Mouse (Mus musculus) heart, embryonic 14.5 days (tissue): ENCODE data around the gene Pkd1l2. TPM values are rescaled to one million over a fixed set of nuclear protein-coding genes. Genes with fewer than 3 reads are reported as not detected.

Experiments used
- ATAC-seq: fragments of 200-750 bp; cut with Nextera tagmentation; 2 replicates; pipeline ENCODE4 v1.8.0; 2017; ENCODE audit warnings: low read depth, moderate TSS enrichment; ENCODE audit not compliant: insufficient number of reproducible peaks, insufficient read depth, low FRiP score
- H3K27ac ChIP-seq, 2 experiments: fragments of 200-500 bp in 1 of 2; fragments of 300-500 bp in 1 of 2; sonication (generic) in 1 of 2; replicated peaks in 1 of 2; 2 replicates each; pipeline ENCODE4 v1.5.1; 2012 to 2014; ENCODE audit warnings: low read depth in 2 of 2, low read length in 2 of 2, control low read depth in 1 of 2, mild to moderate bottlenecking in 1 of 2, mixed read lengths in 1 of 2; ENCODE audit not compliant: control insufficient read depth in 1 of 2, insufficient read depth in 1 of 2
- H3K27me3 ChIP-seq: fragments of 300-500 bp; sonication (generic); 2 replicates; pipeline ENCODE4 v1.6.1; 2014; ENCODE audit warnings: mild to moderate bottlenecking, low read length, control low read depth; ENCODE audit not compliant: control insufficient read depth, insufficient read depth
- H3K36me3 ChIP-seq: fragments of 300-500 bp; sonication (generic); 2 replicates; pipeline ENCODE4 v1.6.1; 2014; ENCODE audit warnings: mild to moderate bottlenecking, control low read depth, low read length, mixed read lengths; ENCODE audit not compliant: control insufficient read depth, insufficient read depth
- H3K4me1 ChIP-seq, 2 experiments: fragments of 200-500 bp in 1 of 2; fragments of 300-500 bp in 1 of 2; sonication (generic) in 1 of 2; 2 replicates each; pipeline ENCODE4 v1.6.1; 2012 to 2014; ENCODE audit warnings: low read length in 2 of 2, control low read depth in 1 of 2, mixed read lengths in 1 of 2; ENCODE audit not compliant: control insufficient read depth in 2 of 2, insufficient read depth in 2 of 2
- H3K4me2 ChIP-seq: fragments of 300-500 bp; sonication (generic); 2 replicates; pipeline ENCODE4 v1.6.1; 2014; ENCODE audit warnings: mild to moderate bottlenecking, low read length
- H3K4me3 ChIP-seq, 2 experiments: fragments of 200-500 bp in 1 of 2; fragments of 300-500 bp in 1 of 2; sonication (generic) in 1 of 2; 2 replicates each; pipeline ENCODE4 v1.5.1; 2012 to 2014; ENCODE audit warnings: low read length in 2 of 2, mild to moderate bottlenecking in 2 of 2, control low read depth in 1 of 2, low read depth in 1 of 2, moderate library complexity in 1 of 2; ENCODE audit not compliant: control insufficient read depth in 1 of 2, insufficient read depth in 1 of 2
- H3K9ac ChIP-seq: fragments of 300-500 bp; sonication (generic); 2 replicates; pipeline ENCODE4 v1.6.1; 2014; ENCODE audit warnings: mild to moderate bottlenecking, low read length
- H3K9me3 ChIP-seq: fragments of 300-500 bp; sonication (generic); 2 replicates; pipeline ENCODE4 v1.6.1; 2016; ENCODE audit warnings: low read length, control low read depth; ENCODE audit not compliant: control insufficient read depth
- WGBS: fragments of 180-500 bp; shearing (Covaris S2); extraction: QIAGEN DNeasy Blood & Tissue Kit; methylation state at CpG from one replicate; pipeline ENCODE4 v1.1.7; 2014; 5-methylcytosine and 5-hydroxymethylcytosine counted together
- polyA plus RNA-seq: library from polyadenylated mRNA; unstranded; fragments of >200 nt; fragmentation: Nextera tagmentation; extraction: Ambion mirVana; gene quantifications from 2 replicates; pipeline ENCODE4 v1.2.1, GENCODE M21; 2014

Gene Pkd1l2
- polyA plus RNA-seq, 1 experiment from 2014 or later = 0.14 TPM

- H3K36me3 ChIP-seq = no peaks in the 10 kb centered on the region
- no peak overlapping the region for H3K9ac ChIP-seq
- ATAC-seq = no peak
- no peak overlapping the region for H3K4me3 ChIP-seq
- WGBS = 67% methylated on average over 7 of the region's 7 CpGs
- H3K9me3 ChIP-seq = no peaks in the 10 kb centered on the region
- no peak overlapping the region for H3K4me2 ChIP-seq
- H3K27me3 ChIP-seq = no peaks in the 10 kb centered on the region
- H3K27ac ChIP-seq = no peak overlapping the region
- H3K4me1 ChIP-seq = peaks cover 8 to 10% of the 10 kb centered on the region in 2 experiments
Measured at GRCm38 (mm10) chr8:117116534-117116933, 34.3 kb upstream of the Pkd1l2 start.

GRCm38 (mm10) chr8:117115676-117116446, 33.6 kb upstream of the Pkd1l2 start:
- no peak overlapping the region for H3K27ac ChIP-seq
- H3K9me3 ChIP-seq = no peaks in the 10 kb centered on the region
- no peak overlapping the region for H3K4me3 ChIP-seq

GRCm38 (mm10) chr8:117115094-117115493, 32.8 kb upstream of the Pkd1l2 start:
- Histone ChIP-seq H3K27ac (no peak overlapping the region), H3K9me3 (no peaks in the 10 kb centered on the region), H3K36me3 (no peaks in the 10 kb centered on the region), H3K27me3 (no peaks in the 10 kb centered on the region), H3K9ac (no peak overlapping the region), H3K4me1 (peaks cover 7 to 10% of the 10 kb centered on the region in 2 experiments; a peak in 3 of 4 replicates), H3K4me2 (peak overlapping the region; percentile 39; the same call in 1 of the 2 replicates), H3K4me3 (no peak overlapping the region)
- no peak for ATAC-seq
- 38% methylated on average over 6 of the region's 6 CpGs for WGBS

More at GRCm38 (mm10) chr8:117115676-117116446, 33.6 kb upstream of the Pkd1l2 start:
- Histone ChIP-seq H3K4me2 (peak overlapping the region; percentile 39), H3K4me1 (peaks cover 7 to 10% of the 10 kb centered on the region in 2 experiments; a peak in 3 of 4 replicates), H3K27me3 (no peaks in the 10 kb centered on the region), H3K36me3 (no peaks in the 10 kb centered on the region), H3K9ac (no peak overlapping the region)
- 9% methylated on average over 13 of the region's 13 CpGs for WGBS
- ATAC-seq = 0 out of 2 replicates have a peak, but pooled peaks have one; percentile 18

GRCm38 (mm10) chr8:117112261-117112660, 30.0 kb upstream of the Pkd1l2 start:
- Histone ChIP-seq H3K36me3 (no peaks in the 10 kb centered on the region), H3K4me1 (peaks cover 7 to 10% of the 10 kb centered on the region in 2 experiments; a peak in 3 of 4 replicates), H3K9me3 (peaks cover 2% of the 10 kb centered on the region; the same call in 1 of the 2 replicates), H3K27me3 (no peaks in the 10 kb centered on the region), H3K4me2 (no peak overlapping the region), H3K9ac (no peak overlapping the region), H3K27ac (no peak overlapping the region), H3K4me3 (no peak overlapping the region)
- 65% methylated on average over 8 of the region's 8 CpGs for WGBS
- no peak for ATAC-seq

- H3K4me1 ChIP-seq = peaks cover 7 to 10% of the 10 kb centered on the region in 2 experiments; a peak in 3 of 4 replicates
- no peaks in the 10 kb centered on the region for H3K36me3 ChIP-seq
- H3K9ac ChIP-seq = no peak overlapping the region
- H3K4me3 ChIP-seq = no peak overlapping the region
- no peak overlapping the region for H3K27ac ChIP-seq
- no peak overlapping the region for H3K4me2 ChIP-seq
- no peak for ATAC-seq
- H3K27me3 ChIP-seq = no peaks in the 10 kb centered on the region
- WGBS = 70% methylated on average over 3 of the region's 3 CpGs
- peaks cover 2% of the 10 kb centered on the region; the same call in 1 of the 2 replicates for H3K9me3 ChIP-seq
Measured at GRCm38 (mm10) chr8:117111641-117112040, 29.4 kb upstream of the Pkd1l2 start.

- Histone ChIP-seq H3K36me3 (no peaks in the 10 kb centered on the region), H3K4me1 (no peaks in the 10 kb centered on the region), H3K4me2 (no peak overlapping the region), H3K9me3 (peaks cover 2% of the 10 kb centered on the region; the same call in 1 of the 2 replicates), H3K4me3 (no peak overlapping the region), H3K27ac (no peak overlapping the region), H3K9ac (no peak overlapping the region), H3K27me3 (no peaks in the 10 kb centered on the region)
- 47% methylated on average over 16 of the region's 16 CpGs for WGBS
- no peak for ATAC-seq
Measured at GRCm38 (mm10) chr8:117109801-117110390, 27.6 kb upstream of the Pkd1l2 start.

- H3K9ac ChIP-seq = no peak overlapping the region
- H3K4me3 ChIP-seq = no peak overlapping the region
- H3K4me2 ChIP-seq = no peak overlapping the region
- H3K36me3 ChIP-seq = no peaks in the 10 kb centered on the region
- no peaks in the 10 kb centered on the region for H3K4me1 ChIP-seq
- H3K27me3 ChIP-seq = no peaks in the 10 kb centered on the region
- peaks cover 2% of the 10 kb centered on the region; the same call in 1 of the 2 replicates for H3K9me3 ChIP-seq
- ATAC-seq = no peak
- whole genome bisulfite sequencing = 85% methylated on average over 19 of the region's 19 CpGs
- H3K27ac ChIP-seq = no peak overlapping the region
Measured at GRCm38 (mm10) chr8:117109018-117109711, 26.9 kb upstream of the Pkd1l2 start.
